Mouse (Mus musculus) skeletal muscle tissue, adult 2 months (tissue): Measurements from ENCODE around the gene Naa38.

Experiments
- DNase-seq: peaks from one replicate; pipeline ENCODE4 v3.0.0-alpha.2; 2012; ENCODE audit warnings: low read depth, low spot score

Gene Naa38

GRCm38 (mm10) chr11:69400083-69400850, 5.0 kb downstream of the Naa38 start:
- no peak for DNase-seq

GRCm38 (mm10) chr11:69401210-69401637, 5.9 kb downstream of the Naa38 start:
- peak; percentile 95 for DNase-seq

GRCm38 (mm10) chr11:69401987-69402386, 6.7 kb downstream of the Naa38 start:
- DNase-seq: no peak

GRCm38 (mm10) chr11:69403691-69404594, 8.7 kb downstream of the Naa38 start:
- DNase-seq: no peak

GRCm38 (mm10) chr11:69404595-69405396, 9.5 kb downstream of the Naa38 start:
- DNase-seq: no peak

- DNase-seq: no peak
Measured at GRCm38 (mm10) chr11:69405397-69406200, 10.3 kb downstream of the Naa38 start.

GRCm38 (mm10) chr11:69406282-69406681, 11.0 kb downstream of the Naa38 start:
- no peak for DNase-seq

- DNase-seq: no peak
Measured at GRCm38 (mm10) chr11:69406867-69407723, 11.8 kb downstream of the Naa38 start.

GRCm38 (mm10) chr11:69407724-69408004, 12.4 kb downstream of the Naa38 start:
- no peak for DNase-seq

GRCm38 (mm10) chr11:69408541-69409377, 13.5 kb downstream of the Naa38 start:
- DNase-seq: peak; percentile 95

GRCm38 (mm10) chr11:69409378-69410044, 14.2 kb downstream of the Naa38 start:
- no peak for DNase-seq

- DNase-seq: no peak
Measured at GRCm38 (mm10) chr11:69410045-69410309, 14.7 kb downstream of the Naa38 start.

GRCm38 (mm10) chr11:69410310-69411072, 15.2 kb downstream of the Naa38 start:
- no peak for DNase-seq

- peak; percentile 94 for DNase-seq
Measured at GRCm38 (mm10) chr11:69411073-69411535, 15.8 kb downstream of the Naa38 start.

GRCm38 (mm10) chr11:69411538-69412203, 16.4 kb downstream of the Naa38 start:
- DNase-seq: no peak

- no peak for DNase-seq
Measured at GRCm38 (mm10) chr11:69412548-69412947, 17.3 kb downstream of the Naa38 start.
